Mouse (Mus musculus) thymus, adult 2 months (tissue): ENCODE results near the gene Chd4. TPM values are rescaled to one million over a fixed set of nuclear protein-coding genes. Genes with fewer than 3 reads are reported as not detected.
"Not testable (repeated sequence)": the region's sequence is repeated elsewhere in the genome, so short reads cannot be mapped to it uniquely, and the experiment has no call there.

Experiments used
- DNase-seq: peaks from one replicate; pipeline ENCODE4 v3.0.0; 2021
- H3K27ac ChIP-seq: fragments of 200-500 bp; 2 replicates; pipeline ENCODE4 v1.5.1; 2012; ENCODE audit warnings: low read length, control low read depth; ENCODE audit not compliant: control insufficient read depth, insufficient read depth
- H3K27me3 ChIP-seq: fragments of 200-500 bp; 2 replicates; pipeline ENCODE4 v1.6.1; 2012; ENCODE audit warnings: mild to moderate bottlenecking, low read length, moderate library complexity, mixed read lengths; ENCODE audit not compliant: control insufficient read depth, insufficient read depth
- H3K36me3 ChIP-seq: fragments of 200-500 bp; 2 replicates; pipeline ENCODE4 v1.6.1; 2012; ENCODE audit warnings: mild to moderate bottlenecking, low read length, moderate library complexity; ENCODE audit not compliant: control insufficient read depth, insufficient read depth
- H3K4me1 ChIP-seq: fragments of 200-500 bp; replicated peaks from 2 replicates; pipeline ENCODE4 v1.6.1; 2012; ENCODE audit warnings: low read length; ENCODE audit not compliant: control insufficient read depth, insufficient read depth
- H3K4me3 ChIP-seq: fragments of 200-500 bp; 2 replicates; pipeline ENCODE4 v1.5.1; 2012; ENCODE audit warnings: mild to moderate bottlenecking, low read length, control low read depth, moderate library complexity; ENCODE audit not compliant: control insufficient read depth, insufficient read depth
- CTCF ChIP-seq: fragments of 200-500 bp; IDR thresholded peaks from 2 replicates; pipeline ENCODE4 v1.5.1; 2012; ENCODE audit warnings: mild to moderate bottlenecking, control low read depth, low read length, moderate library complexity, borderline replicate concordance; ENCODE audit not compliant: control insufficient read depth, poor library complexity, insufficient read depth; ENCODE audit errors: extremely low read depth
- POLR2A ChIP-seq: fragments of 200-500 bp; IDR thresholded peaks from 2 replicates; pipeline ENCODE4 v1.6.1; 2012; ENCODE audit warnings: mild to moderate bottlenecking, low read length, control low read depth, moderate library complexity; ENCODE audit not compliant: control insufficient read depth, poor library complexity, insufficient read depth; ENCODE audit errors: extremely low read depth
- WGBS: fragments of 180-500 bp; shearing (Covaris S2); methylation state at CpG from one replicate; pipeline ENCODE4 v1.1.7; 2018; 5-methylcytosine and 5-hydroxymethylcytosine counted together
- polyA plus RNA-seq: library from polyadenylated mRNA; depleted of rRNA; stranded (reverse); fragments of >200 nt; gene quantifications from 2 replicates; pipeline ENCODE4 v1.2.3, GENCODE M21; 2012; rRNA removed

The Chd4 gene
- 127 and 211 TPM in 2 replicates for polyA plus RNA-seq

DNA sequence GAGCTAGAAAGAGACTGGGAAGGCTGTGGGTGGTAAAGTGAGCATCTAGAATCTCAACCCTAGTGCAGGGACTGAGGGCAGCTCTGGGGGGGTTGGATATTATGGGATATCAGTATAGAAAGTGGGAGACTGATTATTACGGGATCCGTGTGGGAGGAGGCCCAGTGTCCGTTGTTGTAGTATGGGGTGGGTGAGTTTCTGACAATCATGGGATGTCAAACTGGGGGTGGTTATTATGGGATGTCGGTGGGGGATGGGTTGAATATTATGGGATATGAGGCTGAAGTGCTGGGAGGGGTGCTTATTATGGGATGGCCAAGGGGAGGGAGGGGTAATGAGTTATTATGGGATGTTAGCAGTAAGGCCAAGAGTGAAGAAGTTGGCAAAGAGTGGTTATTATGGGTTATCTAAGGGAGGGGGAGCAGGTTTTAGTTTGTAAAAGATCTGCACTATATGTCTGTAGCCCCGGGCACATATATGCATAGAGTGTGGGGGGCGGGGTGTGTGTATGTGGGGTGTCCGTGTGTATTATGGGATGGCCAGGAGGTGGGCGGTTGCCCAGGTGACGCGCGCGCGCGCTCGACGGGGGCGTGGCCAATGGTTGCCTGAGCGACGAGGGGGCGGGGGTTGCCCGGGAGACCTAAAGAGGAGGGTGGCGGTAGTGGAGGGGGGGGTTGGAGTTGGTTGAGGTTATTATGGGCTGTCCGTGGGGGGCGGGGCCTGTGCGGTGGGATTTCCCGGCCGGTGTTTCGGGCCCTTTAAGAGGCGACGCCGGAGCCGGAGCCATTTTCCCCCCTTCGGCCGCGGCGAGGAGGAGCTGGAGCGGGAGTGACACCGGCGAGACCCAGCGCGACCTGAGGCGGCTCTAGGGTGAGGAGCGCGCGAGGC lies at the start of gene Chd4:
Gene Chd4, plus strand, starts transcription at position 591 of the 888 bp plus-strand sequence.
- DNase-seq: peak; percentile 93
- Histone ChIP-seq H3K4me3 (peak within 1 kb of the TSS; percentile 96), H3K27ac (peak within 1 kb of the TSS; percentile 77), H3K36me3 (peaks cover 5% of the 10 kb centered on the region), H3K4me1 (peaks cover 44% of the 10 kb centered on the region), H3K27me3 (no peaks in the 10 kb centered on the region)
- no peak for TF ChIP-seq CTCF
- peak; percentile 52; the same call in 1 of the 2 replicates for TF ChIP-seq POLR2A
- 5% methylated on average over 38 of the region's 45 CpGs for WGBS

DNA sequence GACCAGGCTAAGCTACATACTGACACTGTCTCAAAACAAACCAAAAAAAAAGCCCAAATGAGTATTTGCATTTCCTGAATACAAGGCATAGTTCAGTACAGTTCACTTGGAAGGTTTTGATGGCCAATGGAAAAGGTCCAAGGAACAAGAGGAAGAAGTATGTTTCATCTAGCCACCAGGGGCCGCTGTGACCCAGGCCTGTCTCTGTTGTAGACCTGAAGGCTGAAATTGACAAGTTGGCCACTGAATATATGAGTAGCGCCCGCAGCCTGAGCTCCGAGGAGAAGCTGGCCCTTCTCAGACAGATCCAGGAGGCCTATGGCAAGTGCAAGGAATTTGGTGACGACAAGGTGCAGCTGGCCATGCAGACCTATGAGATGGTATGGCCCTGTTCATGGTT lies 49.1 kb upstream of the Chd4 start:
- WGBS: 49% methylated on average over 5 of the region's 5 CpGs
- Histone ChIP-seq H3K4me3 (no peak overlapping the region), H3K36me3 (peaks cover 57% of the 10 kb centered on the region), H3K27me3 (no peaks in the 10 kb centered on the region), H3K4me1 (no peaks in the 10 kb centered on the region), H3K27ac (no peak overlapping the region)
- TF ChIP-seq POLR2A: no peak
- TF ChIP-seq CTCF: peak; percentile 75
- peak; percentile 70 for DNase-seq

DNA sequence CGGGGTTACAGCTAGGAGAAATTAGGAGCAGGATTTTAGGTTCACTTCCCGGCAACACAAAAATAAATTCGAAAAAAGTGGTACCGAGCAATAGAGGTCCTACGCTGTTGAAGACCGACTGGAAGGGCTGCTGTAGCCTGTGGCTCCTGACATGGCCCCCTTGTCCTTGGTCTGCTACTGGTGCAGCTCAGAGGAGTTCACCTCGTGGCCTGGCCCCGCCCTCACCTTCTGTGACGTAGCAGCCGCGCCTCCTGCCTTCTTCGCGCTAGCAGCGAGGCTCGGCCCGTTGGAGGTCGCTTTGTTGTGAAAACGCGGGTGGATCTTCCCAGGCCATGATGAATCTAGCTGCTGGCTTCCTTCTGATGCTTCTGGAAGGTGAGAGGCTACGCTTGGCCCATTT lies 46.1 kb upstream of the Chd4 start, which contains the start of gene Acrbp:
Gene Acrbp, plus strand, starts transcription at position 12 of the 400 bp plus-strand sequence.
- DNase-seq: no peak
- Histone ChIP-seq H3K36me3 (peaks cover 55% of the 10 kb centered on the region), H3K27ac (no peak within 1 kb of the TSS), H3K4me1 (no peaks in the 10 kb centered on the region), H3K4me3 (no peak within 1 kb of the TSS), H3K27me3 (no peaks in the 10 kb centered on the region)
- 82% methylated on average over 20 of the region's 20 CpGs for WGBS
- TF ChIP-seq POLR2A: no peak
- TF ChIP-seq CTCF: no peak

DNA sequence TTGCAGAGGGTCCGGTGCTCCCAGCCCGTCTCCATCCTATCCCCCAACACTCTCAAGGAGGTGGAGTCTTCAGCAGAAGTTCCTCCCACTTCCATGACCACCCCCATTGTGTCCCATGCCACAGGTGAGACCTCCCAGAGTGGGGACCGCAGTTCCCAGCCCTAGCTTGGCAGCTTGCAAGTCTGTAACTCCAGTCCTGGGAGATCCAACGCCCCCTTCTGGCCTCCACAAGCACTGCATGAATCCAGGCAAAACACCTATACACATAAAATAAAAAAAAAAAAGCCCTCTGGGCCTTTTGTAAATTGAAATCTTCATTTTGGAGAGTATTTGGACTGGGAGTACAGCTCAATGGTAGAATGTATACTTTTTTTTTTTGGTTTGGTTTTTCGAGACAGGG lies 44.5 kb upstream of the Chd4 start:
- no peaks in the 10 kb centered on the region for H3K4me1 ChIP-seq
- no peak overlapping the region for H3K27ac ChIP-seq
- no peak for DNase-seq
- 77% methylated on average over 5 of the region's 5 CpGs for WGBS
- TF ChIP-seq CTCF (peak; percentile 59; the same call in 1 of the 2 replicates), POLR2A (no peak)
- H3K4me3 ChIP-seq: no peak overlapping the region
- no peaks in the 10 kb centered on the region for H3K27me3 ChIP-seq
- peaks cover 46% of the 10 kb centered on the region for H3K36me3 ChIP-seq

DNA sequence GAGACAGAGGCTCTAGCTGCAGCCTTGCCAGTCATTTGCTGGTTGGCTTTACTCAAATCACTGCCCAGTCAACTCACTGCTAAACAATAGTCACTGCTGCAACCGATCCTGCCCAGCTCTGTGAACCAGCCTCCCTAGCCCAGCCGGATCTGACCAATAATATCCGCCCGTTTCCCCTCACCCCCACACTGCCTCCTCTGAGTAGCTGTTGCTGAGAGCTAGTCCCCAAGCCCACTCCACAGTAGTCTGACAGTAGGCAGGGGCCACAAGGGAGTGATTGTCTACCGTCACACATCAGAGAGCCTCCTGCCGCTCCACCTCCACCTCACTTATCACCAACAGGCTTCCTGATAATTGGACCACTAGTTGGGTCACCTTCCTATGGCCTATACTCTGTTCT lies 34.3 kb upstream of the Chd4 start:
- H3K27ac ChIP-seq: no peak overlapping the region
- no peak for TF ChIP-seq CTCF
- TF ChIP-seq POLR2A: no peak
- 90% methylated on average over 6 of the region's 6 CpGs for WGBS
- no peaks in the 10 kb centered on the region for H3K4me1 ChIP-seq
- DNase-seq: no peak
- no peaks in the 10 kb centered on the region for H3K36me3 ChIP-seq
- H3K27me3 ChIP-seq: no peaks in the 10 kb centered on the region
- H3K4me3 ChIP-seq: no peak overlapping the region

DNA sequence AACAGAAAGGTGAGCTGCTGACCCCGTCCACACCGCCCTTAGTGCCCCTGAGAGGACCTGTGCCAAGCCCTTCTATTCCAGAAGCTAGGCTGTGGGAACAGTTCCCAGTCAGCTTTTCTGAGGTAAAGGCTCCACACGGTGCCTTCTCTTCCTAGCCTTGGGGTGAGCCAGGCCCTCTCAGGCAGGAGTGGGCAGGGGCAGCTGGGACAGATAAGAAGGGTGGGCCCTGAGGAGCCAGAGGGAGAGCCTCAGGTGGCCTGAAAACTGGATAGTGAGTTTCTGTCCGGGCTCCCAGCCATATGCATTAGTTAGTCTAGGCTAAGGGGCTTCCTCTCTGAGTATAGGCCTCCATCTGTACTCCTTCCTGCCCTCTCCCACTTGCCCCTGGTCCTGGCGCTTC lies 33.3 kb upstream of the Chd4 start:
- no peaks in the 10 kb centered on the region for H3K27me3 ChIP-seq
- H3K4me1 ChIP-seq: no peaks in the 10 kb centered on the region
- H3K4me3 ChIP-seq: no peak overlapping the region
- TF ChIP-seq CTCF (no peak), POLR2A (no peak)
- WGBS: 91% methylated on average over 5 of the region's 5 CpGs
- no peak for DNase-seq
- no peak overlapping the region for H3K27ac ChIP-seq
- H3K36me3 ChIP-seq: no peaks in the 10 kb centered on the region

DNA sequence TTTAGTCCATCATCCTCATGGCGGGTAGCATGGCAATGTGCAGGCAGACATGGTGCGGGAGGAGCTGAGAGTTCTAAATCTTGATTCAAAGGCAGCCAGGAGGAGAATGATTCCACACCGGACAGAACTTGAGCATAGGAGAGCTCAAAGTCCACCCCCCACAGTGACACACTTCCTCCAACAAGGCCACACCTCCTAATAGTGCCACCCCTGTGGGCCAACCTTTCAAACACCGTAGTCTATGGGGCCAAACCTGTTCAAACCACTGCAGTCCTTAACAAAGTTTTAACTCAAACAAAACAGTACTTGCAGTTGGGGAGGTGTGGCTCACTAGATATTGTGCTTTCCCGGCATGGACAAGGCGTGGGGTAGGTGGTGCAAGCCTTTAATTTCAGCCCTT lies 31.9 kb upstream of the Chd4 start:
- over 99% methylated on average over 6 of the region's 6 CpGs for WGBS
- no peak for TF ChIP-seq POLR2A
- no peak for TF ChIP-seq CTCF
- no peak for DNase-seq
- Histone ChIP-seq H3K36me3 (no peaks in the 10 kb centered on the region), H3K27ac (no peak overlapping the region), H3K4me3 (no peak overlapping the region), H3K27me3 (no peaks in the 10 kb centered on the region), H3K4me1 (no peaks in the 10 kb centered on the region)

DNA sequence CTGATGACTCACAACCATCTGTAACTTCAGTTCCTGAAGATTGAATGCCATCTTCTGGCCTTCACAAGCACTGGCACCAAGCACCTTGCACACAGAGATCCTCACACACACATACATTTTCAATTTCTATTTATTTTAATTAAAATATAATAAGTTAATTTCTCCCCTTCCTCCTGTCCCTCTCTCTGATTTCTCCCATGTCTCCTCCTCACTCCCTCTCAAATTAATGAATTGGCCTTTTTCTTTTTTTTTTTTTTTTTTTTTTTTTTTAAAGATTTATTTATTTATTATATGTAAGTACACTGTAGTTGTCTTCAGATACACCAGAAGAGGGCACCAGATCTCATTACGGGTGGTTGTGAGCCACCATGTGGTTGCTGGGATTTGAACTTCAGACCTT lies 30.6 kb upstream of the Chd4 start:
- not testable (repeated sequence) for H3K36me3 ChIP-seq, H3K4me3 ChIP-seq, DNase-seq, H3K4me1 ChIP-seq, H3K27ac ChIP-seq, H3K27me3 ChIP-seq
- WGBS: 80% methylated on average over 1 of the region's 1 CpGs
